Mouse (Mus musculus): Measurements from ENCODE around the gene Celsr1. TPM values are rescaled to one million over a fixed set of nuclear protein-coding genes. Genes with fewer than 3 reads are reported as not detected.

Gene Celsr1
- polyA plus RNA-seq, 1 experiment: 0.06 TPM

GRCm38 (mm10) chr15:85969707-85970153 lies 63.8 kb downstream of the Celsr1 start:
- Histone ChIP-seq H3K79me2 (ENCODE audit: control insufficient read depth, insufficient read depth) (no peaks in the 10 kb centered on the region), H3K4me2 (ENCODE audit: low read depth) (no peak overlapping the region), H3K4me3 (no peak overlapping the region), H3K27me3 (ENCODE audit: control insufficient read depth, insufficient read depth, insufficient read length) (peaks cover 24% of the 10 kb centered on the region), H3ac (ENCODE audit: control insufficient read depth, insufficient read length) (no peak overlapping the region), H3K36me3 (ENCODE audit: control insufficient read depth, insufficient read depth) (no peaks in the 10 kb centered on the region)
- TF ChIP-seq TCF12 (IDR thresholded peaks at IDR 0.05; ENCODE audit: insufficient read depth, poor library complexity, severe bottlenecking) (no peak), SRF (IDR thresholded peaks at IDR 0.05; ENCODE audit: control insufficient read depth, insufficient read length, low read depth) (no peak), USF1 (IDR thresholded peaks at IDR 0.05; ENCODE audit: low read depth) (no peak), POLR2A (IDR thresholded peaks at IDR 0.05; ENCODE audit: insufficient read length, low read depth) (no peak), REST (IDR thresholded peaks at IDR 0.05; ENCODE audit: insufficient read depth, insufficient read length) (no peak), MAX (IDR thresholded peaks at IDR 0.05; ENCODE audit: low read depth) (no peak), POLR2AphosphoS2 (IDR thresholded peaks at IDR 0.05; ENCODE audit: insufficient read length, low read depth) (no peak), MYOG (IDR thresholded peaks at IDR 0.05; ENCODE audit: control insufficient read depth in 1 of 3, insufficient read depth in 1 of 3, insufficient read length in 2 of 3, low read depth in 2 of 3) (no peak)

- H3ac ChIP-seq (ENCODE audit: control insufficient read depth, insufficient read length): no peak overlapping the region
- H3K4me2 ChIP-seq (ENCODE audit: low read depth): no peak overlapping the region
- no peaks in the 10 kb centered on the region for H3K79me2 ChIP-seq (ENCODE audit: control insufficient read depth, insufficient read depth)
- no peaks in the 10 kb centered on the region for H3K36me3 ChIP-seq (ENCODE audit: control insufficient read depth, insufficient read depth)
- no peak overlapping the region for H3K4me3 ChIP-seq
- H3K27me3 ChIP-seq (ENCODE audit: control insufficient read depth, insufficient read depth, insufficient read length): peaks cover 28% of the 10 kb centered on the region
- TF ChIP-seq TCF3 (IDR thresholded peaks at IDR 0.05; ENCODE audit: insufficient read length, low read depth): no peak
- no peak for TF ChIP-seq POLR2A (IDR thresholded peaks at IDR 0.05; ENCODE audit: insufficient read length, low read depth)
- TF ChIP-seq MAX (IDR thresholded peaks at IDR 0.05; ENCODE audit: low read depth): no peak
- no peak for TF ChIP-seq USF1 (IDR thresholded peaks at IDR 0.05; ENCODE audit: low read depth)
- no peak for TF ChIP-seq TCF12 (IDR thresholded peaks at IDR 0.05; ENCODE audit: insufficient read depth, poor library complexity, severe bottlenecking)
- no peak for TF ChIP-seq CEBPB (IDR thresholded peaks at IDR 0.05; ENCODE audit: insufficient read depth, poor library complexity, severe bottlenecking)
- TF ChIP-seq POLR2AphosphoS2 (IDR thresholded peaks at IDR 0.05; ENCODE audit: insufficient read length, low read depth): no peak
- TF ChIP-seq MYOD1 (IDR thresholded peaks at IDR 0.05; ENCODE audit: control insufficient read depth in 1 of 3, insufficient read length in 2 of 3, low read depth in 2 of 3): no peak
- no peak for TF ChIP-seq MYOG (IDR thresholded peaks at IDR 0.05; ENCODE audit: control insufficient read depth in 1 of 3, insufficient read depth in 1 of 3, insufficient read length in 2 of 3, low read depth in 2 of 3)
- no peak for TF ChIP-seq REST (IDR thresholded peaks at IDR 0.05; ENCODE audit: insufficient read depth, insufficient read length)
- TF ChIP-seq E2F4 (IDR thresholded peaks at IDR 0.05; ENCODE audit: insufficient read depth): no peak
- TF ChIP-seq SRF (IDR thresholded peaks at IDR 0.05; ENCODE audit: control insufficient read depth, insufficient read length, low read depth): no peak
Measured at GRCm38 (mm10) chr15:85969291-85969690, 64.3 kb downstream of the Celsr1 start.

DNA sequence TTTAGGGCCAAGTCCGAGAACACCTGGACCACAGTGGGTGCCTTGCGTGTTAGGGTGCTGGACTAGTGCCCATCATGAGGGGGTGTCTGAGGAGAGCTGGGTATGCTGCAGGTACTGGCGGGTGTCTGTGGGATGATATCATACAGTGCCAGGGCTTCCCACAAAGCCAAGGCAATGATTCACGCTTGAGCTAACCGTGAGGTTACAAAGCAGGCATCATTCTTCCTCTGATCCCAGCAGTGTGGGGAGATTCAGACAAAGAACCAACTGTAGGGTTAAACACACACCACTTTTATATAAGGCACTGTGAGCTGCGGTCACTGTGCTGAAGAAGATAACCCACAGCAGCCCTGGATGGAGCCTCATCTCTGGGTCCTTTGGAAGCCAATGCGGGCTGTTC lies 67.5 kb downstream of the Celsr1 start:
- H3ac ChIP-seq (ENCODE audit: control insufficient read depth, insufficient read length): no peak overlapping the region
- no peak overlapping the region for H3K4me3 ChIP-seq
- no peaks in the 10 kb centered on the region for H3K36me3 ChIP-seq (ENCODE audit: control insufficient read depth, insufficient read depth)
- TF ChIP-seq TCF12 (IDR thresholded peaks at IDR 0.05; ENCODE audit: insufficient read depth, poor library complexity, severe bottlenecking) (no peak), E2F4 (IDR thresholded peaks at IDR 0.05; ENCODE audit: insufficient read depth) (no peak), REST (IDR thresholded peaks at IDR 0.05; ENCODE audit: insufficient read depth, insufficient read length) (no peak), TCF3 (IDR thresholded peaks at IDR 0.05; ENCODE audit: insufficient read length, low read depth) (no peak), MYOD1 (IDR thresholded peaks at IDR 0.05; ENCODE audit: control insufficient read depth in 1 of 3, insufficient read length in 2 of 3, low read depth in 2 of 3) (no peak), POLR2A (IDR thresholded peaks at IDR 0.05; ENCODE audit: insufficient read length, low read depth) (no peak), MYOG (IDR thresholded peaks at IDR 0.05; ENCODE audit: control insufficient read depth in 1 of 3, insufficient read depth in 1 of 3, insufficient read length in 2 of 3, low read depth in 2 of 3) (no peak), USF1 (IDR thresholded peaks at IDR 0.05; ENCODE audit: low read depth) (no peak), MAX (IDR thresholded peaks at IDR 0.05; ENCODE audit: low read depth) (no peak), CEBPB (IDR thresholded peaks at IDR 0.05; ENCODE audit: insufficient read depth, poor library complexity, severe bottlenecking) (no peak), SRF (IDR thresholded peaks at IDR 0.05; ENCODE audit: control insufficient read depth, insufficient read length, low read depth) (no peak)
- no peaks in the 10 kb centered on the region for H3K79me2 ChIP-seq (ENCODE audit: control insufficient read depth, insufficient read depth)
- no peak overlapping the region for H3K4me2 ChIP-seq (ENCODE audit: low read depth)
- H3K27me3 ChIP-seq (ENCODE audit: control insufficient read depth, insufficient read depth, insufficient read length): peaks cover 49% of the 10 kb centered on the region

- Histone ChIP-seq H3K36me3 (ENCODE audit: control insufficient read depth, insufficient read depth) (no peaks in the 10 kb centered on the region), H3K4me3 (no peak overlapping the region), H3K79me2 (ENCODE audit: control insufficient read depth, insufficient read depth) (no peaks in the 10 kb centered on the region), H3ac (ENCODE audit: control insufficient read depth, insufficient read length) (no peak overlapping the region), H3K4me2 (ENCODE audit: low read depth) (no peak overlapping the region), H3K27me3 (ENCODE audit: control insufficient read depth, insufficient read depth, insufficient read length) (peaks cover 61% of the 10 kb centered on the region)
- TF ChIP-seq REST (IDR thresholded peaks at IDR 0.05; ENCODE audit: insufficient read depth, insufficient read length) (no peak), POLR2AphosphoS2 (IDR thresholded peaks at IDR 0.05; ENCODE audit: insufficient read length, low read depth) (no peak), POLR2A (IDR thresholded peaks at IDR 0.05; ENCODE audit: insufficient read length, low read depth) (no peak), E2F4 (IDR thresholded peaks at IDR 0.05; ENCODE audit: insufficient read depth) (no peak)
Measured at GRCm38 (mm10) chr15:85963279-85963840, 70.2 kb downstream of the Celsr1 start.

- no peaks in the 10 kb centered on the region for H3K36me3 ChIP-seq (ENCODE audit: control insufficient read depth, insufficient read depth)
- TF ChIP-seq CEBPB (IDR thresholded peaks at IDR 0.05; ENCODE audit: insufficient read depth, poor library complexity, severe bottlenecking): no peak
- TF ChIP-seq MAX (IDR thresholded peaks at IDR 0.05; ENCODE audit: low read depth): no peak
- TF ChIP-seq MYOD1 (IDR thresholded peaks at IDR 0.05; ENCODE audit: control insufficient read depth in 1 of 3, insufficient read length in 2 of 3, low read depth in 2 of 3): no peak
- no peak for TF ChIP-seq POLR2AphosphoS2 (IDR thresholded peaks at IDR 0.05; ENCODE audit: insufficient read length, low read depth)
- TF ChIP-seq POLR2A (IDR thresholded peaks at IDR 0.05; ENCODE audit: insufficient read length, low read depth): no peak
- no peak for TF ChIP-seq TCF3 (IDR thresholded peaks at IDR 0.05; ENCODE audit: insufficient read length, low read depth)
- no peak for TF ChIP-seq TCF12 (IDR thresholded peaks at IDR 0.05; ENCODE audit: insufficient read depth, poor library complexity, severe bottlenecking)
- no peak for TF ChIP-seq MYOG (IDR thresholded peaks at IDR 0.05; ENCODE audit: control insufficient read depth in 1 of 3, insufficient read depth in 1 of 3, insufficient read length in 2 of 3, low read depth in 2 of 3)
- no peak for TF ChIP-seq E2F4 (IDR thresholded peaks at IDR 0.05; ENCODE audit: insufficient read depth)
- TF ChIP-seq REST (IDR thresholded peaks at IDR 0.05; ENCODE audit: insufficient read depth, insufficient read length): no peak
- TF ChIP-seq SRF (IDR thresholded peaks at IDR 0.05; ENCODE audit: control insufficient read depth, insufficient read length, low read depth): no peak
- no peak for TF ChIP-seq USF1 (IDR thresholded peaks at IDR 0.05; ENCODE audit: low read depth)
- H3K79me2 ChIP-seq (ENCODE audit: control insufficient read depth, insufficient read depth): no peaks in the 10 kb centered on the region
- no peak overlapping the region for H3K4me3 ChIP-seq
- H3K4me2 ChIP-seq (ENCODE audit: low read depth): no peak overlapping the region
- peaks cover 63% of the 10 kb centered on the region for H3K27me3 ChIP-seq (ENCODE audit: control insufficient read depth, insufficient read depth, insufficient read length)
- no peak overlapping the region for H3ac ChIP-seq (ENCODE audit: control insufficient read depth, insufficient read length)
Measured at GRCm38 (mm10) chr15:85962691-85963090, 70.9 kb downstream of the Celsr1 start.

All from myocyte (in vitro differentiated cells).